Mouse (Mus musculus) midbrain, embryonic 11.5 days (tissue): ENCODE data around the gene Scfd2. TPM values are rescaled to one million over a fixed set of nuclear protein-coding genes. Genes with fewer than 3 reads are reported as not detected.

Source experiments
- ATAC-seq: fragments of 200-750 bp; cut with Nextera tagmentation; 2 replicates; pipeline ENCODE4 v1.8.0; 2017; ENCODE audit warnings: moderate TSS enrichment, moderate library complexity; ENCODE audit not compliant: low FRiP score
- DNase-seq: peaks from one replicate; pipeline ENCODE4 v3.0.0; 2015; ENCODE audit warnings: low spot score; ENCODE audit errors: missing footprints
- H3K27ac ChIP-seq: fragments of 300-500 bp; sonication (generic); 2 replicates; pipeline ENCODE4 v1.5.1; 2014; ENCODE audit warnings: low read depth, low read length
- H3K27me3 ChIP-seq: fragments of 300-500 bp; sonication (generic); 2 replicates; pipeline ENCODE4 v1.6.1; 2014; ENCODE audit warnings: mild to moderate bottlenecking, low read length, moderate library complexity, mixed read lengths; ENCODE audit not compliant: control insufficient read depth, insufficient read depth
- H3K36me3 ChIP-seq: fragments of 300-500 bp; sonication (generic); 2 replicates; pipeline ENCODE4 v1.6.1; 2014; ENCODE audit warnings: mild to moderate bottlenecking, low read length, moderate library complexity, mixed read lengths; ENCODE audit not compliant: control insufficient read depth, insufficient read depth
- H3K4me1 ChIP-seq: fragments of 300-500 bp; sonication (generic); 2 replicates; pipeline ENCODE4 v1.6.1; 2014; ENCODE audit warnings: low read length; ENCODE audit not compliant: control insufficient read depth, insufficient read depth
- H3K4me2 ChIP-seq: fragments of 300-500 bp; sonication (generic); 2 replicates; pipeline ENCODE4 v1.6.1; 2014; ENCODE audit warnings: mild to moderate bottlenecking, moderate library complexity
- H3K4me3 ChIP-seq: fragments of 300-500 bp; sonication (generic); 2 replicates; pipeline ENCODE4 v1.5.1; 2014; ENCODE audit warnings: low read depth, low read length
- H3K9ac ChIP-seq: fragments of 300-500 bp; sonication (generic); 2 replicates; pipeline ENCODE4 v1.6.1; 2014; ENCODE audit warnings: low read length
- H3K9me3 ChIP-seq: fragments of 300-500 bp; sonication (generic); 2 replicates; pipeline ENCODE4 v1.6.1; 2016; ENCODE audit warnings: low read length; ENCODE audit not compliant: control insufficient read depth
- WGBS: fragments of 180-500 bp; shearing (Covaris S2); extraction: QIAGEN DNeasy Blood & Tissue Kit; methylation state at CpG from one replicate; pipeline ENCODE4 v1.1.7; 2014; 5-methylcytosine and 5-hydroxymethylcytosine counted together
- polyA plus RNA-seq: library from polyadenylated mRNA; unstranded; fragments of >200 nt; fragmentation: Nextera tagmentation; extraction: Ambion mirVana; gene quantifications from 2 replicates; pipeline ENCODE4 v1.2.1, GENCODE M21; 2014

The Scfd2 gene
- polyA plus RNA-seq, 1 experiment from 2014 or later: 15.5 TPM

- no peak overlapping the region for H3K4me2 ChIP-seq
- no peaks in the 10 kb centered on the region for H3K27me3 ChIP-seq
- no peak overlapping the region for H3K27ac ChIP-seq
- no peak for ATAC-seq
- no peaks in the 10 kb centered on the region for H3K4me1 ChIP-seq
- no peaks in the 10 kb centered on the region for H3K9me3 ChIP-seq
- H3K4me3 ChIP-seq: no peak overlapping the region
- WGBS: 73% methylated on average over 7 of the region's 7 CpGs
- no peaks in the 10 kb centered on the region for H3K36me3 ChIP-seq
- DNase-seq: no peak
- H3K9ac ChIP-seq: no peak overlapping the region
Observed at GRCm38 (mm10) chr5:74285764-74286163, 245.8 kb downstream of the Scfd2 start.

- H3K4me3 ChIP-seq: no peak overlapping the region
- H3K27me3 ChIP-seq: no peaks in the 10 kb centered on the region
- no peak for DNase-seq
- H3K9ac ChIP-seq: no peak overlapping the region
- H3K9me3 ChIP-seq: no peaks in the 10 kb centered on the region
- H3K4me2 ChIP-seq: no peak overlapping the region
- no peak overlapping the region for H3K27ac ChIP-seq
- H3K4me1 ChIP-seq: no peaks in the 10 kb centered on the region
- no peak for ATAC-seq
- WGBS: 79% methylated on average over 2 of the region's 2 CpGs
- H3K36me3 ChIP-seq: no peaks in the 10 kb centered on the region
Observed at GRCm38 (mm10) chr5:74285289-74285688, 246.3 kb downstream of the Scfd2 start.

DNA sequence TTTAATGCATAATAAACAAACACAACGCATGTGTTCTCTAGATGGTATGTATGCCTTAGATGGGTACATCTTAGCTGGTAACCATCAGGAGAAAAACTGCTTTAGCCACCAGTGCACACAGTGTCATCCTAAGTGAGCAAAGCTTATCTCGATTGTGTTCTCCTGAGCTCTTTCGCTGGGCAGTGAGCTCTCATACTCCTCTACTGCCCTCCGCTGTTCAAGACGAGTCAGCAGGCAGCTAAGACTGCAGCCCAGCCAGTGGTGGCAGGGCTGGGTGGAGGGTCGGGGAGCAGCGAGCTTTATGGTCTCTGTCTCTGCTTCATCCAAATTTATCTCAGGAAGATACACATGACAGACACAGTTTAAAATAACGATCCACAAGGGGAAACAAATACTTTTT, 248.0 kb downstream of the Scfd2 start:
- Histone ChIP-seq H3K9me3 (no peaks in the 10 kb centered on the region), H3K9ac (no peak overlapping the region), H3K27ac (no peak overlapping the region), H3K36me3 (no peaks in the 10 kb centered on the region), H3K27me3 (no peaks in the 10 kb centered on the region), H3K4me1 (no peaks in the 10 kb centered on the region), H3K4me2 (no peak overlapping the region), H3K4me3 (no peak overlapping the region)
- ATAC-seq (no peak), DNase-seq (no peak)
- WGBS: 45% methylated on average over 8 of the region's 8 CpGs

- H3K9ac ChIP-seq: no peak overlapping the region
- ATAC-seq: no peak
- H3K9me3 ChIP-seq: no peaks in the 10 kb centered on the region
- no peak overlapping the region for H3K27ac ChIP-seq
- no peaks in the 10 kb centered on the region for H3K4me1 ChIP-seq
- no peaks in the 10 kb centered on the region for H3K36me3 ChIP-seq
- no peak overlapping the region for H3K4me3 ChIP-seq
- no peak for DNase-seq
- WGBS: 90% methylated on average over 8 of the region's 8 CpGs
- no peak overlapping the region for H3K4me2 ChIP-seq
- no peaks in the 10 kb centered on the region for H3K27me3 ChIP-seq
Observed at GRCm38 (mm10) chr5:74281480-74281879, 250.1 kb downstream of the Scfd2 start.

GRCm38 (mm10) chr5:74279673-74280072, 251.9 kb downstream of the Scfd2 start:
- H3K9me3 ChIP-seq: no peaks in the 10 kb centered on the region
- WGBS: 86% methylated on average over 7 of the region's 7 CpGs
- no peak overlapping the region for H3K9ac ChIP-seq
- no peaks in the 10 kb centered on the region for H3K27me3 ChIP-seq
- no peak overlapping the region for H3K4me2 ChIP-seq
- H3K27ac ChIP-seq: no peak overlapping the region
- ATAC-seq (no peak), DNase-seq (no peak)
- no peak overlapping the region for H3K4me3 ChIP-seq
- no peaks in the 10 kb centered on the region for H3K36me3 ChIP-seq
- H3K4me1 ChIP-seq: no peaks in the 10 kb centered on the region

DNA sequence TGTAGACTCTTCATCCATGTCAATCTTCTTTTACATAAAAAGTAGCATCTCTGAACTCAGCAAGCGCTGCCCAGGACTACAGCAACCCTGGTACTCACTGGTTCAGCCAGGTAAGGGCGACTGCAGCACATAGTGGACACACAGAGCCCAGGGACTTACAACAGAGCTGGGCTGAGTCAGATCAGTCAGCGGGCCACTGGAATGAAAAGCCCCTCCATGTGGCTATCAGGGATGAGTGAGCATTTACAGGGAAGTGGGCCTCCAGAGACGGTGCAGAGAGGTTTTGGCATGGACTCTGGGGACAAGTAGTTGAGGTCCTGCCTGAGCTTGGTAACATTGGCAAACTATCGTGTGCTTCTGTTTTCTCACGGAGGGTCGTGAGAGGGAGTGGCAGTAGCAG, 253.1 kb downstream of the Scfd2 start:
- Histone ChIP-seq H3K27ac (no peak overlapping the region), H3K4me3 (no peak overlapping the region), H3K27me3 (no peaks in the 10 kb centered on the region), H3K9ac (no peak overlapping the region), H3K9me3 (no peaks in the 10 kb centered on the region), H3K4me2 (no peak overlapping the region), H3K36me3 (no peaks in the 10 kb centered on the region), H3K4me1 (no peaks in the 10 kb centered on the region)
- 80% methylated on average over 7 of the region's 7 CpGs for WGBS
- ATAC-seq (no peak), DNase-seq (peak; percentile 83)

- Histone ChIP-seq H3K27ac (no peak overlapping the region), H3K36me3 (no peaks in the 10 kb centered on the region), H3K4me3 (no peak overlapping the region), H3K4me2 (no peak overlapping the region), H3K9ac (no peak overlapping the region), H3K27me3 (no peaks in the 10 kb centered on the region), H3K9me3 (no peaks in the 10 kb centered on the region), H3K4me1 (no peaks in the 10 kb centered on the region)
- WGBS: 24% methylated on average over 3 of the region's 3 CpGs
- ATAC-seq (peak; percentile 52; the same call in 1 of the 2 replicates), DNase-seq (peak; percentile 98)
Observed at GRCm38 (mm10) chr5:74277712-74278111, 253.8 kb downstream of the Scfd2 start.

DNA sequence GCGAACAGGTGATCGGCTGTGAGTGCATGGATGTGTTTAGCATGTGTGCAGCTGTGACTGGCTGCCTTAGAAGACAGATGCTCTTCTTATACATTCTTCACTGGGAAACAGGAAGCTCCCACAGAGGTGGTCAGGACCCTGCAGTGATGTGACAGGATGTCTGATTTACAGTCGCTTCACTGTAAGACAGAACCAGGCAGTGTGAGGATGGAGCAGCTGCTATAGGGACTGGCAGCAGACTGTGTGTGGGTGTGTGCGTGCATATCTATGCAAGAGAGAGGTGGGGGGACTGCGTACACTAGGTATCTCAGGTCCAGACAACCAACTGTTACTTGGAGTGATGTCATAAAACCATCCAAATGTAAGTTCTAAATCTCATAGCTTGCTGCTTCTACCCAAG, 254.3 kb downstream of the Scfd2 start:
- no peak overlapping the region for H3K4me2 ChIP-seq
- WGBS: 86% methylated on average over 5 of the region's 5 CpGs
- H3K9ac ChIP-seq: no peak overlapping the region
- H3K36me3 ChIP-seq: no peaks in the 10 kb centered on the region
- H3K4me1 ChIP-seq: no peaks in the 10 kb centered on the region
- no peaks in the 10 kb centered on the region for H3K9me3 ChIP-seq
- no peaks in the 10 kb centered on the region for H3K27me3 ChIP-seq
- ATAC-seq (0 out of 2 replicates have a peak, but pooled peaks have one; percentile 44), DNase-seq (no peak)
- H3K27ac ChIP-seq: no peak overlapping the region
- H3K4me3 ChIP-seq: no peak overlapping the region

GRCm38 (mm10) chr5:74273313-74273712, 258.2 kb downstream of the Scfd2 start:
- DNase-seq (no peak), ATAC-seq (no peak)
- no peaks in the 10 kb centered on the region for H3K9me3 ChIP-seq
- no peak overlapping the region for H3K27ac ChIP-seq
- H3K36me3 ChIP-seq: no peaks in the 10 kb centered on the region
- no peaks in the 10 kb centered on the region for H3K27me3 ChIP-seq
- no peaks in the 10 kb centered on the region for H3K4me1 ChIP-seq
- WGBS: 81% methylated on average over 3 of the region's 3 CpGs
- no peak overlapping the region for H3K4me3 ChIP-seq
- no peak overlapping the region for H3K9ac ChIP-seq
- no peak overlapping the region for H3K4me2 ChIP-seq
